Mouse (Mus musculus): ENCODE data around the gene Mettl24.
A peak's percentile ranks its signal among the peaks of the same experiment; 100 is the strongest.

Mettl24 gene

DNA sequence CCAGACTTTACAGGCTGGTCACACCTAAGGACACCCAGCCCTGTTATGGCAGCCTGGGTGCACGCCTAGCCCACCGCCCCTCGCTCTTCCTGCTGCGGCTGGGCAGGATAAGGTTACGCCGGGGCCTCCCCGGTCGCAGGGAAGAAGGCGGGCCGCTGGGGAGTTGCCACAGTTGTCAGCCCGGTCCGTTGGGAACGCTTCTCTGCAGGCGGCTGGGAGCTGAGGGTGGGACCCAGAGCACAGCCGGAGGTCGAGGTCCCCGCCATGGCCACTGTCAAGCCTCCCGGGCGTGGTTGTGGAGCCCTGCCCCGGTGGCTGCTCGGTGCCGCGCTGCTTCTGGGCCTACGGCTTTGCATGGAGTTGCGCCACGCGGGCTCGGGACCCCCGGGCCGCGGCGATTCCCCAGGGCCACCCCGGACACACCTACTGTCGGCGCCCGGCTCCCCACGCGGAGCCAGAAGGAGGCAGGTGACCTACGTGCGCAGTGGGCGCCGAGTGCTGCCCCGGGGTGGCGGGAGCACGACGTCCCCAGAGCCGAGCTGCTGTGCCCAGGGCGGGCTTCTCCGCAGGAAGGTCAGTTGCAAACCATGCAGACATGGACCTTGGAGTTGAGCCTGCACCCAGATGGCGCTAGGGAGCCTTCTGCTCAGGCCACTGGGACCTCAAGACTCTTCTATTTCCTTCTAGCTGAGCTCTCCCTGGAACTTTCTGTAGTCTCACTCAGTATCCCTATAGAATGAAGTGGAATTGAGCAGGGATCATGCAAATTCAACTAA lies at the start of gene Mettl24:
Gene Mettl24, plus strand, starts transcription at position 191 of the 776 bp plus-strand sequence.
- peak; percentile 87 for DNase-seq (ENCODE audit: low spot score)

DNA sequence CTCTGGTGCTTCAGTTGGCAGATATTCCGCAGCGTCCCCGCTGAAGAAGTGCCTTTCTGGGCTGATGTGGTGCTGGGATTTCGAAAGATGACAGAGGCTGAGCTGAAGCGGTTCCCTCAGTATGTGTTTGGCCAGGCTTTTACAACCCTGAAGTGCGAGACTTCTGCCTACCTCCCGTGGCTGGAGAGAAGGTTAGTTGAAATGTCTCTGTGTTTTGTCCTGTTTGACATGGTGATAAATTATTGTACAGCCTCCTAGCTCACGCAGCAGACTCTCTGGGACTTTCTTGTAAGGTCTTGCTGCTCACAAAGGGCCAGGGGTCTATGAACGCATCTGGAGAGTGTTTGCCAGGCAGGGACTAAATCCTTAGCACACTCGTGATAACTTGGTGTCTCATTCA lies 45.8 kb upstream of the Mettl24 start:
- peak; percentile 62 for DNase-seq (ENCODE audit: low spot score)

DNA sequence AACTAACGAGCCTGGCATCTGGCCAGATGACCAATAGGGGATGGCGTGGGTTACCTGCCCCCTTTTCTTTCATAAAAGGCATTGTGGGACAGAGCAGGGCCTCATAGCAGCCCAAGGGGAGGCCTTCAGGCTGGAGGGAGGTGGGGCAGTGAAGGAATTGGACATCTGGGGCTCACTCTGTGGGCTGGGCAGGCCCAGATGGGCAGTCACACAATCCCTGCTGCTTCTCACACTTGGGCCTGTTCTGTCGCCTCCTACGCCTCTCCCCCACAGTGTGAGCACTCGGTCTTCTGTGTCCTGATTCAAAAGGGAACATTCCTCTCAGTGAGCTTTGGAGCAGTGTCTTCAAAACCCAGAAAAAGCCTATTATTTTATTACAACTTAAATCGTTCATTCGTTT lies 44.8 kb upstream of the Mettl24 start:
- DNase-seq (ENCODE audit: low spot score), result no peak

DNA sequence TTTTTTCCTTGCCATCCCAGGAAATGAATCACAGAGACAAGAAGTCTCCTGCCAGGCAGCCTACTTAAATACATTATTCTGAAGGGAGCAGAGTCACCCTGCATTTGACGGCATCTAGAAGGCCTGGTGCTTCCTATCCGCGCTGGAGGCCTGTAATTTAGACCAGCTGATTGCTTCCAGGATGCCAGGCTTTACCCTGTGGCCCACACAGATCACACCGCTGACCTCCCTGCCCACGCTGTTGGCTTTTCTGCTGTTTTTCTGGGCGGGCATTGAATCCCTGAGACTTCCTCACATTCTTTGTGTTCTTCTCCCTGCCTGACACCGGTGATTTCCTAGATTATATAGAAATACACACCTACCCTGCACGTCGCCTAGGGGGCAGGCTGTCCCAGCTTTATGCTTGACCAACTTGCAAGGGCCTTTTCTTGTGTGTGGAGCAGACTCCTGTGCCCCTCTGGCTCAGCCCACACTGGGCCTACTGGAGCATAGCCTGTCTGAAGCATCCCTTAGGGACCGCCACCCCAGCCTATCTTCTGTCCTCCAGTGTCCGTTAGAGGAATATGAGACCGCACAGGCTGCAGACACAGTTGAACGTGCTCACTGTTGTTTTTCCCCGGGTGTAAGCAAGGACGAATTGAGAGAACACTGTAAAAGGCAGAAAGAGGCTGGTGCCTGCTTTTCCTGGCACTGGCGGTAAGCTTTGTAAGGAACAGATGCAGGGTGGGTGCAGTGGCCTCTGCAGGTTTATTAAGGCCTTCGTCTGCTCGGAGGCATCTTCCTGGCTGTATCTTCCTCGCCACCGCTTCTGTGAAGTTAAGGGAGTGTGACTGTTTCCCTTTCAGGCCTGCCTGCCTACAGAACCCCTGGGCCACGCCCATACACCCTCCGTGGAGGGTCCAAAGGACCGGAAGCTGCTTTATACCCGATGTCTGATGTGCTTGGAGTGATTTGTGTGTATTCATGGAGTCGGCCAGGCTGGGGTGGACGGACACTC lies 44.0 kb upstream of the Mettl24 start:
- DNase-seq (ENCODE audit: low spot score), result peak; percentile 35

DNA sequence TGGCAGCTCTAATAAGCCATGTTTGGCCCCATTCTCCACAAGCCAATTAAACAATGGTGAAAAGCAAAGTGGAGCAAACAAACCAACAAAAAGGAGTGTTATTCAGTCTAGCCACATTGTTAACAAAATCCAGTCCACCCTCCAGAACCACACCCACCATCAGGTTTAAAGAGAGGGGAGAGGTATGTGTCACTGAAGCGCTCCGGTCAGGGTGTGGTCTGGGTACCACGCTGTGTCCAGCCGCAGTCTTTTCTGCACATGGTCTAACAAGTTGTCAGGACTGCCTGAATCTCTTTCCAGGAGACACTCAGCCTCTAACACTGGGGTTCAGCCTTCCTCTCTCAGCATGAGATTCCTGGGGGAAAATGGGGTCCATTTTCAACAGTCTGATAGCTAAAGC lies 42.7 kb upstream of the Mettl24 start:
- no peak for DNase-seq (ENCODE audit: low spot score)

DNA sequence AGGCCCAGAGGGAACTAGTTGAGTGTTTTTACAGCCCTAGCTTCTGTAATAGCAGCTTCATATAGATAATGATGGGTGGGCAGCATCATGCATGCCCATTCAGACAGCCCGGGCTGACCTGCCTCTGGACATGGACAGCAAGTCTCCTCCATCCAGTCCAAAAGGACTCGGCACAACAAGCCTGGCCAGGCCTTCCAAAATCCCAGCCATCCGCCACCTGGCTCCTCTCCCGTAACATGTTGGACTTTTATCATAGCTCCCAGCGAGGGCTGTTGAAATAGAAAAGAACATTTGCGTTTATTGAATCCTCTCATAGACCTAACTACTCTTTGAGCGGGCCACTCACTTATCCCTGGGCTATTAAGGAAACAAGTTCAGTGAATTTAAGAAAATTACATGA lies 41.2 kb upstream of the Mettl24 start:
- DNase-seq (ENCODE audit: low spot score), result no peak

DNA sequence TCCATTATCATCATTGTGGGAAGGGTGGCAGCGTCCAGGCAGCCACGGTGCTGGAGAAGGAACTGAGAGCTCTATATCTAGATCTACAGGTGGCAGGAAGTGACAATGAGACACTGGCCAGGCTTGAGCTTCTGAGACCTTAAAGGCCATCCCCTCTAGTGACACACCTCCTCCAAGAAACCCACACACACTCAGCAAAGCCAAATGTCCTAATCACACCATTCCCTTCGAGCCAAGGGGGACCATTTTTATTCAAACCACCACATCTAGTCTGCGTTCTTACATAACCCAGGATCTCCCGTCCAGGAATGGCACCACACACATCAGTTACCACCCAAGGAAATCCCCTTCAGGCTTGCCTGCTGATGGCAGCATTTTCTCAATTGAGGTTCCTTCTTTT lies 40.0 kb upstream of the Mettl24 start:
- no peak for DNase-seq (ENCODE audit: low spot score)

DNA sequence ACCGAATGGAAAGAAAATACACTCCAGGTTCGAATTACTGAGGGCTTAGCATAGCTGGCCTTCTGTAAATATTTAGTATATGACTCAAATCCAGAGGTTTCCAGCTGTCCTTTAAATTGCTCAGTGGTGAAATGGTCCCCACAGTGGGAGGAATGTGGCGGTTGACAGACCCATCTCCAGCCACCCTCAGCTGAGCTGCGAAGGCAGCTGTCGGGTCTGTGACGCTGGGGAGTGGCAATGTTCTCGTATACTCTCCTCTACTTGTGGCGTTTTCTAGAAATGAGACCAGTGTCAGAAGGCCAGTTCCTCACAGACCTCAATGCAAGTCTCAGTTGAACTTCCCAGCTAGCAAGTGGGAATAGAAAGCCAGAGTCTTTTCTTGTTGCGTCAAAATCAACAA lies 38.6 kb upstream of the Mettl24 start:
- no peak for DNase-seq (ENCODE audit: low spot score)

DNA sequence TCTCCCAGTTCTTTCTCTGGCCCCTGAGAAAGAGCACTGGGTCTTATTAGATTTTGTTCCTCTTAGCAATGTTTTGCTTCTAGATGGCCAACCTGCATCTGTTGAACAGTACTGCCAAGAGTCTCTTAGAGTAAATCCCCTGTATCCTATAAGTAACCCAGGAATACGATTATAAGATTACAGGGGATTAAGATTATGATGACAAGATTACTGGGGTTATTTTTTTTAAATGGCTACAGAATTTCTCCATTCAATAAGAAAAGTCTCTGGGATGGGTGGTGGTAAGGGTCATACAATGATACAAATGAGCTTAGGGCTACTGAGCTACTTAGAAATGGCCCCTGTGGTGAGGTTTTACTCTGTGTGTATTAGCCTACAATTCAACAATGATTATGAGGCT lies 37.7 kb upstream of the Mettl24 start:
- no peak for DNase-seq (ENCODE audit: low spot score)

DNA sequence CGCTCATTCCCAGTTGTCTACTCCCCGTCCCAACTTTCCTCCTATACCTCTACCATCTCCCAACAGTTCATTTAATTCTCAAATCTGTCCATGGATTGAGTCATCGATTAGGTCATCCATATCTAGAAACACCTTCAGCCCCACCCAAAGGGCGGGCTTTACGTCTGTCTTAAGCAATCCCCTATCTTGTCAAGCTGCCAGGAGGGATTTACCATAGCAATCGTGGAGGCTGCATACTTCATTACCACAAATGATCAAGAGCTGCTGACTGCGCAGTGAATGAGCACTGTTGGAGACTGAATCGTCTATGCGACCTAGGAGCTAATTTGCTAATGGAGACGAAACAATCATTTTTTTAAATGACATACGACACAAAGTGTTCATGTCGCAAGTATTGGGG lies 34.3 kb upstream of the Mettl24 start:
- no peak for DNase-seq (ENCODE audit: low spot score)

DNA sequence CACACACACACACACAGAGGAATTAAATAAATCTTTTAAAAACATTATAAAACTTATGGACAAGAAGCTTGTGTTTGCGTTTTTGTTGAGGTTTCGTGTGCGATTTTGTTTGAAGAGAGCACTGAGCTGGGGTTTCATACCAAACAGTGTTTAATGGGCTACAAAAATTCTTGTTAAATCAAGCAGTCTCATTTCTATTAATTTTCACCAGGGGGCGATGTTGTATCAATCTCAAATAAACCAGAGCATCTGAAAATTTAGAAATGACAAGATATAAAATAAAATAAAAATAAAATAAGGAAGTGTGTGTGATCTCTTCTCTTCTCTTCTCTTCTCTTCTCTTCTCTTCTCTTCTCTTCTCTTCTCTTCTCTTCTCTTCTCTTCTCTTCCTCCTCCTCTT lies 33.4 kb upstream of the Mettl24 start:
- peak; percentile 66 for DNase-seq (ENCODE audit: low spot score)

DNA sequence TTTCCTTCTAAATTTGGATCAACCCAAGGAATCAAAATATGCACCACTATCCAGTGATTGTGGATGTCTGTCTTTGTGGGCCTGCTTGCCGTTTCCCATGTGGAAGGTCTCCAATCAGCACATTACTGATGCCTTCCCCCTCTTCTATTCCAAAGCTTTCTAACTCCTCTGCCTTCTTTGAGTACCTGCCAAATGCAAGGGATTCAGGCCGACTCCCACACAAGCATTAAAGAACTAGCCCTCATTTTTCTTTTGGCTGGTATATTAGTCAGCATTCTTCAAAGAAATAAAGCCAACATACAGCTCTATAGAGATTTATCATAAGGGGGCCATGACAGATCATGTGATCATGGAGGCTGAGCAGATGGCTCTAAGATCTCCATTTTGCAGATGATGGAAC lies 31.4 kb upstream of the Mettl24 start:
- no peak for DNase-seq (ENCODE audit: low spot score)

DNA sequence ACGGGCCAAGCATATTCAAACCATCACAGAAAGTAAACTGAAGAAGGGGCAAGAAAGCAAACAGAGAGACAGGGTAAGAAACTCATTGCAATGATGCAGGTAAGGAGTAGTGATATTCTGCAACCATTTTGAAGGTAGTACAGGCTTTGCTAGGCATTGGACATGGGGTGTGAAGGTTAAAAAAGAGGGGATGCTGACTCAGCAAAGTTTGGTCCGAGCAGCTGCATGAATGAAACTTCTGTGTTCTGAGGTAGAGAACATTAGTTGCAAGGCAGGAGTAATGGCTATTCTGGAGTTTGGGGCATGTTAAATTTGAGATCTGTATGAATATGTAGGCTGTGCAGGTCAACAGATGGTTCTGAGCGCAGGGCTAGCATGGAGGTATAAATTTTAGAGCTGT lies 17.8 kb upstream of the Mettl24 start:
- no peak for DNase-seq (ENCODE audit: low spot score)

DNA sequence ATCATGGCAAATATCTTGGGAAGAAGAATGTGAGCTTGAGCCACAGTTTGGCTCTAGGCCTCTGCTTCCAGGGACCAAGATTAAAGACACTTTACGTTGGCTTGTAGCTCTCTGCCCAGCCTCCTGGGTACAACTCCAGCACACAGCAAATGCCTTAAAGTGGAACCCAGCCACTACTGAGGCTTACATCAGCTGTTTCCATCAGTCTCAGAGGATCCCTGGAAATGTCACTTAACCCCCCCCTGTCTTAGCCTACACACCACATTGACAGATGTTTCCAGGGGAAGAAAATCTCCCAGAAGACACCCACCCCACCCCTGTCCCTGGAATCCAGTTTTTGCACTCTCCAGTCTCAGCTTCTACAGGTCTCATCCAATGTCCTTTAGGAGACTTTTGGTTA lies 16.1 kb upstream of the Mettl24 start:
- no peak for DNase-seq (ENCODE audit: low spot score)

DNA sequence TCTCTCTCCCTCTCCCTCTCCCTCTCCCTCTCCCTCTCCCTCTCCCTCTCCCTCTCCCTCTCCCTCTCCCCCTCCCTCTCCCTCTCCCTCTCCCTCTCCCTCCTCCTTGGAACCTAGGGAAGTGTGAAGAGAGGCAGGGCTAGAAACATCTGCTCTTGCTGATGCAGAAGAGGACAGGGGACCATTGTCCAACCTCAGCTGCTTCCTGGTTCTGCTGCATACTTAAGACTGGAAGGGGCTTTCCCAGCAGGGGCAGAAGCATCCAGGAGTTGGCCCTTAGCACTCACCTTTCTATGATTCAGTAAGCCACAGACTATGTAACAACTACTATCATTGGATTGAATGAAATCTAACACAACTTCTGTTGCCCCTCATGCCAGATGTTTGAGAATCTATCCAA lies 14.4 kb upstream of the Mettl24 start:
- DNase-seq (ENCODE audit: low spot score), result no peak

DNA sequence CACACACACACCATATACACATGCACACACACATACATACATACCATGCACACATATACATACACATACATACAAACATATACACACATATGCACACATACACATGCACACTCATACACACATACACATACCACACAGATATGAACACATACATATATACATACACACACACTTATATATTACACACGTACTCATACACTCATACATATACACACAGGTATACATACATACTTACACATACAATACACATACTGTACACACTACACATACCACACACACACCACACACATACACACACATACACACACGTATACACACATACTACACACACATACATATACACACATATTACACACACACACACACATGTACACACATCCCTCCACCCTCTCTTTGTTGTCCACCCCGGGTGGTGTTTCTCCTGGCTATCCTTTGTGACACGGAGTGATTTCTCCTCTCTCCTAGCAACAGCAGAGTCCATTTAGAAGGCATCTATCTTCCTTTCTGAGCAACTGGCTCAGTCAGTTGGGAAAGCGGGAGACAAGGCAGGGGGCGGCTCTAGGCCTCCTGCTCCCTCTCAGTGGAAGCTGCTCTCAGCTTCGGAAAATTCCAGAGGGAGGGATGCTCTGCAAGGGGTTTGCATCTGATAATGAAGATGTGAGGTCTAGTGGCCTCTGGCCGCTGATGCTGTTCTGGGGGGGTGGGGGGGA lies 10.3 kb upstream of the Mettl24 start:
- peak; percentile 31 for DNase-seq (ENCODE audit: low spot score)

DNA sequence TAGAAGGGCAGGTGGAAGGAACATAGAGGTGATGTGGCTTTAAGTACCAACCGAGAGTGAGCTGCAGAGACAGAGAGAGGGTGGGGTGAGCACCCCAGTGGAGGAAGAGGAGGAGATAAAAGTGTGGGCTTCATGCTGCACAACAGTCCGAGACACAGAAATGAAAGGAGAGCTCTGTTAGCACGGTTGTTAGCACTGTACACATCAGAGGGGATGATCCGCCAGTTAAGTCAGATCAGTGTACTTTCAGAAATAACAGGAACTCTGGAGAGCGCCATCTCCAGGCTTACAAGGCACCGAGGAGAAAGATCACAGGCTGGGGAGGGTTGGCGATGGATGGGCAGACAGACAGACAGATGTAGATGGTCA lies 9.8 kb upstream of the Mettl24 start:
- DNase-seq (ENCODE audit: low spot score), result no peak

DNA sequence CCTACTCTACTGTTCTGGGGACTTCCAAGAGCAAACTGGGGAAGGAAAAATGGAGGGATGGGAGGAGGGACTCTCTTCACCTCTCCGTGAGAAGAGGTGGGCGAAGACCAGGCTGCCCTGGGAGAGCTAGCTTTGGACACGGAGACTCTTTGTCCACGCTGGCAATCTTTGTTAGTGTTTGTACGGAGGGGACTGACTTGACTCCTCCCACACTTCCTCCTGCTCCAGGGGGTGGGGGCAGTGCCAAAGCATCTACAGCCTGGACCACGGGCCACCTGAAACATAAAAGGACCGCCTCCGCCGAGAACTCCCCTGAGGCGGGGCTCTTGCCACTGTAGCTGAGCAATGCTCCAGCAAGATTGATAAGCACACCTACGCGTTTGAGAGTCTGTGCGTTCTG lies 8.9 kb upstream of the Mettl24 start:
- DNase-seq (ENCODE audit: low spot score), result peak; percentile 43

DNA sequence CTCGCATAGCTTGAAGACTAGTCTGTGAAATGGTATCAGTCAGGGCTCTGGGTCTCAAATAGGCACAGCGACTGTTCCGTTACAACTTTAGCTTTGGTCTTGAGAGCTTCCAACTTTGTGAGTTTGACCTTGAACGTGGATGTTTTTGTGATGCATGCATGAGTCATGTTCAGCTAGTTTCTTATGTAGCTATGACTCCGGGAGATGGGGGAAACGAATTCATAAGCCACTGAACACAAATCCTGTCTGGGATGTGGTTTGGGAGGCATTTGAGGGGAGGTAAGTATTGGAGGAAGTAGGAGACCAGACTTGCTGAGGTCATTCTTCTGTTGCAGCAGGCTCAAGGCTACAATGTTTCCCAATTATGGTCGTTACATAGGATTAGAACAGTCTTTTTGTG lies 7.2 kb upstream of the Mettl24 start:
- no peak for DNase-seq (ENCODE audit: low spot score)

DNA sequence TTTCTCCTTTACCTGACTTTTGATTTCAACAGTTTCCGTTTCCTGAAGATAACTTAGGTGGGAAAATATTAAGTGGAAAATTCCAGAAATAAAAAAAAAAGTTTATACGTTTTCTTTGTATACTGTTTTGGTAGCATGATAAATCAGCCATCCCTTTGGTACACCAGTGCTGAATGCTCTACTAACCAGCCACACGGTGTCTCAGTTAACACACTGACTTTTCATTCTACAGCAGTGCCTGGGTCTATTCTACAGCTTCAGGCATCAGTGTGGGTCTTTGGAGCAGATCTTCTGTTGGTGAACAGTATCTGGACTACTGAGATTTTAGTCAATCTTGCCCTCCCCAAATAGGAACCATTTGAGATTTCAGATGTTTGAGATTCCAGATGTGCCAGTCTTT lies 4.6 kb upstream of the Mettl24 start:
- no peak for DNase-seq (ENCODE audit: low spot score)

DNA sequence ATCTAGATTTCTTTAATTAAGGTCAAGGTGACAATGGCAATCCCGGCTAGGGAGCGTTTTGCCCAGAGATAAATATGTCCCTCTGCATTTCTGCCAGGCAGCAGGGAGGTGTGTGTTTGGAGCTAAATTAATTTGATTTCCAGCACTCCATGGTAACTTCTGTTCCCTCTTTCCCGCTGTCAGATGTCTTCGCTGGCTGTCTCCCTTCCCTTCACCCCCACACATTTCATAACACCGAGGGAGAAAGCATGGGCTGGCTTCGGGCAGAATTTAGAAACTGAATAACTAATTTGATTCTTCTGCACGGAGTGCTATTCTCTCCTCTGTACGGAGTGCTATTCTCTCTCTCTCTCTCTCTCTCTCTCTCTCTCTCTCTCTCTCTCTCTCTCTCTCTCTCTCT lies 612 bp upstream of the Mettl24 start:
- DNase-seq (ENCODE audit: low spot score), result no peak

DNA sequence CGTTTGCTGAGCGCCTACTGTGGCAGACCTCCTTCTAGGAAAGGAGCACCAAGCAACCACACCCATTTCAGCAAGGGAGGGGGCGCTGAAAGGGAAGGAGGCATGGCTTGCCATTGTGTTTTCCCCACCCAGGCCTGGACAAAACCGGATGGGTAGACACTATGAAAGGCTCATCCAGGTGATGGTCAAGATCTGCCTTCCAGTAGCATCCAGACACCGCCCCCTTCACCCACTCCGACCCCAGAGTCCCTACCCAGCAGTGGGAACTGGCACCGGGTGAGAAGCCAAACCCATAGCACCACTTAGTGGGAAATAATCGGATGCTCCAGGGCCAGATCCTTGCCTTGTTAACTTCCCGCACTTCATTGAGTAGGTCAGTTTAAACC lies 779 bp downstream of the Mettl24 start:
- no peak for DNase-seq (ENCODE audit: low spot score)

DNA sequence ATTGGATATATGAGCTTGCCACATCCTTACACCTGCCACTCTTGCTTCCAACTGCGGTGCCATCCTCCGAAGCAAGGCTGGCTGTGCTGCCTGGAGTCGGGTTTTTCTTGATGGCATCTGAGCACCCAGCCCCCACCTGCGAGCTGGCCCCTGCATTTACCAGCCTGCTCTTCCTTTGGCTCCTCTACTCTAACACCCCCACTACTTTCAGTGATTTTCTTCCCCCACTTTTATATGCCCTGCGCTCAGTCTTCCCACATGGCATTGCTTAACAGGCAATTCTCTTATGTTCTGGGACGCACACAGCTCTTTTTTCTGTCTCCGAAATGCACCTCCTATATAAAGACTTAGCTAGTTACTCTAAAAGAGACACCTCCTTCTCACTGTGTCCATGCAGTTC lies 1.2 kb downstream of the Mettl24 start:
- no peak for DNase-seq (ENCODE audit: low spot score)

Measured in embryo, embryonic 10.5 days (tissue).